Mouse (Mus musculus) lung, postnatal 0 days (tissue): ENCODE data around the gene Ptpdc1. TPM values are rescaled to one million over a fixed set of nuclear protein-coding genes. Genes with fewer than 3 reads are reported as not detected.

Experiments used
- ATAC-seq: fragments of 200-750 bp; cut with Nextera tagmentation; 2 replicates; pipeline ENCODE4 v1.8.0; 2017; ENCODE audit warnings: moderate library complexity
- DNase-seq: peaks from one replicate; pipeline ENCODE4 v3.0.0-alpha.2; 2016; ENCODE audit warnings: low spot score
- H3K27ac ChIP-seq: fragments of 300-500 bp; sonication (generic); 2 replicates; pipeline ENCODE4 v1.5.1; 2014; ENCODE audit warnings: antibody characterized with exemption, mild to moderate bottlenecking, low read length, mixed read lengths
- H3K27me3 ChIP-seq: fragments of 300-500 bp; sonication (generic); replicated peaks from 2 replicates; pipeline ENCODE4 v1.6.1; 2014; ENCODE audit warnings: low read length, mixed read lengths; ENCODE audit not compliant: insufficient read depth
- H3K36me3 ChIP-seq: fragments of 300-500 bp; sonication (generic); 2 replicates; pipeline ENCODE4 v1.6.1; 2014; ENCODE audit warnings: low read length, mixed read lengths; ENCODE audit not compliant: insufficient read depth
- H3K4me1 ChIP-seq: fragments of 300-500 bp; sonication (generic); 2 replicates; pipeline ENCODE4 v1.6.1; 2014; ENCODE audit warnings: antibody characterized with exemption, low read depth, low read length, mixed read lengths; ENCODE audit not compliant: insufficient read depth
- H3K4me2 ChIP-seq: fragments of 300-500 bp; sonication (generic); replicated peaks from 2 replicates; pipeline ENCODE4 v1.6.1; 2014; ENCODE audit warnings: low read depth, mild to moderate bottlenecking, low read length, moderate library complexity, mixed read lengths
- H3K4me3 ChIP-seq: fragments of 300-500 bp; sonication (generic); 2 replicates; pipeline ENCODE4 v1.5.1; 2014; ENCODE audit warnings: low read depth, low read length
- H3K9ac ChIP-seq: fragments of 300-500 bp; sonication (generic); replicated peaks from 2 replicates; pipeline ENCODE4 v1.6.1; 2014; ENCODE audit warnings: low read depth, mild to moderate bottlenecking
- H3K9me3 ChIP-seq: fragments of 300-500 bp; sonication (generic); 2 replicates; pipeline ENCODE4 v1.6.1; 2016; ENCODE audit warnings: low read length, mixed read lengths
- CTCF ChIP-seq: IDR thresholded peaks from 2 replicates; pipeline ENCODE4 v1.5.1; 2016; ENCODE audit warnings: antibody characterized with exemption, mild to moderate bottlenecking
- EP300 ChIP-seq: IDR thresholded peaks from 2 replicates; pipeline ENCODE4 v1.6.1; 2016; ENCODE audit warnings: antibody characterized with exemption, mild to moderate bottlenecking, control low read depth
- WGBS: fragments of 180-500 bp; shearing (Covaris S2); extraction: QIAGEN DNeasy Blood & Tissue Kit; methylation state at CpG from one replicate; pipeline ENCODE4 v1.1.7; 2014; 5-methylcytosine and 5-hydroxymethylcytosine counted together
- polyA plus RNA-seq: library from polyadenylated mRNA; unstranded; fragments of >200 nt; fragmentation: Nextera tagmentation; extraction: Ambion mirVana; gene quantifications from 2 replicates; pipeline ENCODE4 v1.2.1, GENCODE M21; 2015

The Ptpdc1 gene
- polyA plus RNA-seq, 1 experiment from 2014 or later = 6.3 TPM

DNA sequence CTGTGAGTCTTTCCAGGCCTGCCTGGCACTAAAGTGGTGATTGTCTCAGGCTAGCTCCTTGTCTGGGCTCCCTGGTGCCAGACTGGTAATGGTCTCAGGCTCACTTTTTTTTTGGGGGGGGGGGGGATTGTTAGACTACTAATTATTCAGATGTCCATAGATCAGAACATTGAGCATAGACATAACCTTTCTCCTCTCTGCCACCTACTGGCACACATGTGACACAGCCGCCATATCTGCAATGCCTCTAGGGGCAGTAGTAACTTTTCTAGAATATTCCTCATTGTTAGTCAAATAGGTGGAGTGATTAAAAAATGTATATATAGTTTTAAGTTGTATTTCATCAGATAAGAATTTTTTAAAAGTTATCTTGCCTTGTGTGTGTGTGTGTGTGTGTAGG is 53.3 kb downstream of the Ptpdc1 start:
- Histone ChIP-seq H3K4me3 (no peak overlapping the region), H3K27ac (no peak overlapping the region), H3K9ac (no peak overlapping the region), H3K4me1 (no peaks in the 10 kb centered on the region), H3K27me3 (no peaks in the 10 kb centered on the region), H3K9me3 (no peaks in the 10 kb centered on the region), H3K4me2 (no peak overlapping the region), H3K36me3 (no peaks in the 10 kb centered on the region)
- WGBS = 39% methylated on average over 1 of the region's 1 CpGs
- TF ChIP-seq EP300 (no peak), CTCF (peak; percentile 98)
- 0 out of 2 replicates have a peak, but pooled peaks have one; percentile 34 for ATAC-seq
- DNase-seq = peak; percentile 86

DNA sequence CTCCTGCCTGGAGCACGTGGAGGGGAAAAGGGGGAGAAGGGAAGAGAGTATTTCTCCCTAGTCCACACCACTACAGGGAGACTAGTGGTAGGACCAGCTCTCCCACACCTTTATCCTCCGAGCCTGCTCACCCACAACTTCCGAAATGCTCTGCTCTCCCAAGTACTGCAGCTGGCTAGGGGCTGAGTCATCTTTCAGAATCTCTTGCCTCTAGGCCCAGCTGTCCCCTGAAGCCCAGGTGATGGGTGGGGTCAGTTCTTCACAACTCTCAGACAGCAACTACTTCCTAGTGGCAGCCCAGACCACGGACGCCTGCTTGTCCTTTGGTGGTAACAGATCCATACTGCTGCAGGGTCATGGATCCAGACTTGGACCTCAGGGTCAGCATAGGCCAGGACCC is 54.2 kb downstream of the Ptpdc1 start:
- no peak for ATAC-seq
- TF ChIP-seq EP300 (no peak), CTCF (no peak)
- H3K4me1 ChIP-seq = peaks cover under 1% of the 10 kb centered on the region; the same call in 1 of the 2 replicates

DNA sequence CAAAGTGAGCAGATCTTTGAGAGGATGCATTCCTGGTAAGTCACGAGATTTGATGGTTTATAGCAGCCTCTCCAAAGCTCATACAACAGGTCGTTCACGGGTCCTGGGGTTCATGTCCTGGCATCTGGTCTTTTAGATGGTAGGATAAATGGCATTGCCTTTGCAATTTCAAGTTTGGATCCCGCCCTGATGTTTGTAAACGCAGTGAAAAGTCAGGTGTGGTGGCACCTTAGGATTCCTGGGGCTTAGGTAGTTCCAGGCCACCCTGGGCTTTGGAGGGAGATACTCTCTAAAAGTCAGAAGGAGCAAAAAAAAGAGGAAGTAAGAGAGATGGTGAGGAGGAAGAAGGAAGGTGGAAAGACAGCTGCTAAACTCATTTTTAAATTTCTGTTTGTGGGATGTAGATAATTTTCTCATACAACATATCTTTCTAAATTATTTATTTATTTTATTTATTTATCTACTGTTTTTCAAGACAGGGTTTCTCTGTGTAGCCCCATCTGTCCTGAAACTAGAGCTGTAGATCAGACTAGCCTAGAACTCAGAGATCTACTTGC is 55.8 kb downstream of the Ptpdc1 start:
- H3K27ac ChIP-seq = no peak overlapping the region
- 68% methylated on average over 5 of the region's 5 CpGs for WGBS
- no peak for TF ChIP-seq EP300
- TF ChIP-seq CTCF = no peak
- H3K27me3 ChIP-seq = no peaks in the 10 kb centered on the region
- no peak for DNase-seq
- H3K9ac ChIP-seq = no peak overlapping the region
- no peak for ATAC-seq
- no peak overlapping the region for H3K4me3 ChIP-seq
- peaks cover 7% of the 10 kb centered on the region for H3K4me1 ChIP-seq
- H3K4me2 ChIP-seq = no peak overlapping the region
- no peaks in the 10 kb centered on the region for H3K36me3 ChIP-seq
- no peaks in the 10 kb centered on the region for H3K9me3 ChIP-seq

More for the DNA sequence above, 54.2 kb downstream of the Ptpdc1 start:
- Histone ChIP-seq H3K36me3 (no peaks in the 10 kb centered on the region), H3K9me3 (no peaks in the 10 kb centered on the region), H3K9ac (no peak overlapping the region), H3K27me3 (no peaks in the 10 kb centered on the region), H3K4me2 (no peak overlapping the region), H3K27ac (no peak overlapping the region), H3K4me3 (no peak overlapping the region)
- WGBS = 76% methylated on average over 5 of the region's 5 CpGs
- DNase-seq = no peak

DNA sequence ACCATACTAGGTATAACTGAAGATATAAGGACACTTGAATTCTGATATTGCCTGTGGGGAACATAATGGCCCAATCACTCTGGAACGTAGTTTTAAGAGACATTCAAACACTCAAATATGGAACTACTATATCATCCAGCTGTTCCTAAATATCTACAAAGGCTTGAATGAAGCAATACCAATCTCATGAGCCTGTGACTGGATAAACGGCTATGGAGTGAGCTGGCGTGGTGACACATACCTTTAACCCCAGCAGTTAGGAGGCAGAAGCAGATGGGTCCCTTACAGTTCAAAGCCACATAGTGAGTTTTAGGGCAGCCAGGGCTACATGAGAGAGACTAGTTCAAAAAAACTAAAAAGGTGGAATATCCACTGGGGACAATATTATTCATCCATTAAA is 57.8 kb downstream of the Ptpdc1 start:
- H3K4me2 ChIP-seq = no peak overlapping the region
- peak; percentile 45 for ATAC-seq
- H3K27me3 ChIP-seq = no peaks in the 10 kb centered on the region
- peak; percentile 71 for DNase-seq
- H3K27ac ChIP-seq = 0 out of 2 replicates have a peak overlapping the region, but pooled peaks have one; percentile 1
- H3K4me1 ChIP-seq = peaks cover 7% of the 10 kb centered on the region
- 49% methylated on average over 3 of the region's 3 CpGs for WGBS
- no peak for TF ChIP-seq CTCF
- TF ChIP-seq EP300 = no peak
- H3K4me3 ChIP-seq = no peak overlapping the region
- no peaks in the 10 kb centered on the region for H3K9me3 ChIP-seq
- no peaks in the 10 kb centered on the region for H3K36me3 ChIP-seq
- no peak overlapping the region for H3K9ac ChIP-seq

- DNase-seq = peak; percentile 94
- peak; percentile 87 for ATAC-seq
- WGBS = 7% methylated on average over 13 of the region's 13 CpGs
These were observed 59.1 kb downstream of the Ptpdc1 start for GRCm38 (mm10) chr13:48566116-48566935.

GRCm38 (mm10) chr13:48564881-48565600 is 60.4 kb downstream of the Ptpdc1 start:
- H3K36me3 ChIP-seq = no peaks in the 10 kb centered on the region
- H3K4me2 ChIP-seq = no peak overlapping the region
- H3K9me3 ChIP-seq = no peaks in the 10 kb centered on the region
- peak overlapping the region; percentile 94; the same call in 1 of the 2 replicates for H3K27ac ChIP-seq
- WGBS = 79% methylated on average over 5 of the region's 5 CpGs
- H3K27me3 ChIP-seq = no peaks in the 10 kb centered on the region
- TF ChIP-seq EP300 = no peak
- no peak for TF ChIP-seq CTCF
- no peak for DNase-seq
- no peak overlapping the region for H3K9ac ChIP-seq
- no peak for ATAC-seq
- peaks cover 7% of the 10 kb centered on the region for H3K4me1 ChIP-seq
- no peak overlapping the region for H3K4me3 ChIP-seq

More at GRCm38 (mm10) chr13:48566116-48566935, 59.1 kb downstream of the Ptpdc1 start:
- H3K9ac ChIP-seq = no peak overlapping the region; the same call in 1 of the 2 replicates
- no peak overlapping the region for H3K4me3 ChIP-seq
- H3K4me1 ChIP-seq = peaks cover 7% of the 10 kb centered on the region
- H3K9me3 ChIP-seq = no peaks in the 10 kb centered on the region
- H3K27me3 ChIP-seq = no peaks in the 10 kb centered on the region
- TF ChIP-seq CTCF = no peak
- peak; percentile 32; the same call in 1 of the 2 replicates for TF ChIP-seq EP300
- H3K27ac ChIP-seq = peak overlapping the region; percentile 94
- H3K4me2 ChIP-seq = no peak overlapping the region
- no peaks in the 10 kb centered on the region for H3K36me3 ChIP-seq
